Mouse (Mus musculus) retina, embryonic 14.5 days (tissue): ENCODE data around the gene Chrna9.

ENCODE experiments used
- DNase-seq: peaks from one replicate; pipeline ENCODE4 v3.0.0-alpha.2; 2015; ENCODE audit warnings: low spot score

The Chrna9 gene

GRCm38 (mm10) chr5:65934783-65935182 lies at the start of gene Chrna9:
Chrna9 (plus strand) TSS chr5:65934921.
- DNase-seq = no peak

- peak; percentile 36 for DNase-seq
These were observed 48.9 kb upstream of the Chrna9 start for GRCm38 (mm10) chr5:65885699-65886443.

- no peak for DNase-seq
These were observed 46.6 kb upstream of the Chrna9 start for GRCm38 (mm10) chr5:65888102-65888501.

- DNase-seq = no peak
These were observed 45.7 kb upstream of the Chrna9 start for GRCm38 (mm10) chr5:65888998-65889397.

- DNase-seq = peak; percentile 52
These were observed 43.4 kb upstream of the Chrna9 start for GRCm38 (mm10) chr5:65891251-65891826.

DNA sequence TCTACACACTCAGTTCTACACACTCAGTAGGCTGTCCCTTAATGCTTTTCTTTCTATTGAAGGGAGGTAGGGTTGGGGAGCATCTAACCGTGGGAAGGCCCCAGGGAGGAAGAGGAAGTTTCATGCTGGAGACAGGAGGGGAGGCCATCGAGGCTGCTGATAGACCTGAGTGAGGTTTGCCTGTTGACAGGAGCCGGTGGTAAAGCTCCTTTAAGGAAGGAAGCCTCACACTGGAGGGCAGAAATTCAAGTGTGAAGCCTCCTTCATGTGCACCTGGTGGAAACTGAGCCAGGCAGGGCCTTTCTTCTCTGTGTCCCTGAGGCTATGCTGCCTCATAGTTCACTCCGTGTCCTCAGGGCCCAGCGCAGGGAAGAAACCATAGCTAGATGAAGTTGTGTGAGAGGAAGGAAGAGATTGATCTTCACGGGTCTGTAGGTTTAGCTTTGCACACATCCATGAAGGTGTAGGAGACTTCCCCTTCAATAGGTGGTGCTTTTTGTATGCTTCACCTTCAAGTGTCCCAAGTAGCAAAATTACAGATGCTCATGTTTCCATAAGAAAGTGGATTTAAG lies 39.5 kb upstream of the Chrna9 start:
- no peak for DNase-seq

DNA sequence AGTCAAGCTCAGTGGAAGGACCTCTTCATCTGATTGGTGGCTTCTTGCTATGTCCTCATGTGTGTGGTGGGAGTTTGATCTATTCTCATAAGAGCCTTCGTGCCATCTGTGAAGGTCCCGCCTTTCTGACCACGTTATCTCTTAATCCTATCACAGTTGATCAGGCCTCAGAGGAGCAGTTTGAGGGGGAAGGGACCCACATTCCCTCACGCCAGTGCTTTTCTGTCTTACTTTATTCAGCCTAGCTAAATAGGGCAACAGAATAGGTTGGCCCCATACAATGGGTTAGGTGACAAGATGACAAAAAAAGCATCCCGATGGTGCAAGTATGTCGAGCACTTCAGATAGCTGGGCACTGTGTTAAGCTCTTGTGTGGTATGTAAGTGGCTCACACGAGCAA lies 39.0 kb upstream of the Chrna9 start:
- DNase-seq = no peak

GRCm38 (mm10) chr5:65897731-65898130 lies 37.0 kb upstream of the Chrna9 start:
- DNase-seq = no peak

- DNase-seq = no peak
These were observed 36.0 kb upstream of the Chrna9 start for GRCm38 (mm10) chr5:65898683-65899082.

DNA sequence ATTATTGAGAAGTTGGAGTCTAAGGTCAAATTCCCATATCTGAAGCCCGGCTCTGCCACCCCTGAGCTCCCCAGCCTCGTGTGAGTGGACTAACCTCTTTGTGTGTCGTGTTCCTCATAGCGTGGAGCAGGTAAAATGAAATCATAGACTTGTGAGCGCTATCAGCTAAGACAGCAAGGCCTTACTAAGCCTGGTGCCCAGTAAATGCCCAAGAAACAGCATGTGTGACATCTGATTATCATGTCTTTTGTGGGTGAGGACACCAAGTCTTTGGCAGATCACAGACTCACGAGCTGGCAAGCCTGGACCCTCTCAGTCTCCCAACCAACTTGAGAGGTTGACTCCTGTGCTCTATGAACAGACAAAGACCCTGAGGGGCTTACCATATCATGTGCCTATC lies 34.6 kb upstream of the Chrna9 start:
- DNase-seq = no peak

DNA sequence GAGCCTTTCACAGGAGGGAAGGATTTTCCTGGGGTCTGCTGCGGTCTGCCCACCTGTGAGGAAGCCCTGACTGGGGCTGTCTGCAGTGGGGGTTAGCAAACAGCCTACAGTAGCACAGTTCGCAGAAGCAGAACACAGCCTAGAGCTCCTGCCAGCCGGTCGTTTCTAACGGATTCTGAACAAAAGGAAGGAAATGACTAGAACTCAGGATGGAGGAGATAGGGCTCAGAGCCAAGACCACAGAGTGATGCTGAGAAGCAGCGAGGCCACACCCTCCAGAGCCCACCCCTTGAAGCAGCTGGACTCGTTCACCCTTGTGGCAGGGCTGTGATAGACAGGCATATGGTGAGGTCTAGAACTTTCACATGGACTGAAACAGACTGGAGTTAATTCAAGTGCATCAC lies 33.9 kb upstream of the Chrna9 start:
- DNase-seq = peak; percentile 35

- DNase-seq = no peak
These were observed 32.8 kb upstream of the Chrna9 start for GRCm38 (mm10) chr5:65901868-65902418.

- DNase-seq = no peak
These were observed 31.9 kb upstream of the Chrna9 start for GRCm38 (mm10) chr5:65902811-65903210.

- DNase-seq = no peak
These were observed 30.2 kb upstream of the Chrna9 start for GRCm38 (mm10) chr5:65904476-65904875.

- no peak for DNase-seq
These were observed 26.0 kb upstream of the Chrna9 start for GRCm38 (mm10) chr5:65908751-65909150.

GRCm38 (mm10) chr5:65909321-65909720 lies 25.4 kb upstream of the Chrna9 start:
- no peak for DNase-seq

DNA sequence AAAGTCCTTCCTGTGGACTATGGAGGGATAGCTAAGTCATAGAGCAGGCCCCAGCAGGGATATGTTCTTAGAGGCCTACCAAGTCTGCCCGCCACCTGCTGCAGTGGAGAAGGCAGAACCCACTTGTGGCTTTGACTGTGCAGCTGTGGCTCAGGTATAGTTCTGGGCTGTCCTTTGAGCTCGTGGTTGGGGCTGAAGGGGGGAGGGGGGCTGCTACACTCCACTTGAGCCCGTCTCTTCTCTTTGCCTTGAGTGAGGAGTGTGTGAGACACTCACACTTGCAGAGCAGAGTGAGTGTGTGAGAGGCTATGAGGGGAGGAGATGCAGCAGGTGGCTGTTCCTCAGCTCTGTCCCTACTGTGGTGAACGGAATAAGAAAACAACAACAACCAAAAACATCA lies 24.3 kb upstream of the Chrna9 start:
- DNase-seq = no peak

- no peak for DNase-seq
These were observed 23.0 kb upstream of the Chrna9 start for GRCm38 (mm10) chr5:65911676-65912075.

DNA sequence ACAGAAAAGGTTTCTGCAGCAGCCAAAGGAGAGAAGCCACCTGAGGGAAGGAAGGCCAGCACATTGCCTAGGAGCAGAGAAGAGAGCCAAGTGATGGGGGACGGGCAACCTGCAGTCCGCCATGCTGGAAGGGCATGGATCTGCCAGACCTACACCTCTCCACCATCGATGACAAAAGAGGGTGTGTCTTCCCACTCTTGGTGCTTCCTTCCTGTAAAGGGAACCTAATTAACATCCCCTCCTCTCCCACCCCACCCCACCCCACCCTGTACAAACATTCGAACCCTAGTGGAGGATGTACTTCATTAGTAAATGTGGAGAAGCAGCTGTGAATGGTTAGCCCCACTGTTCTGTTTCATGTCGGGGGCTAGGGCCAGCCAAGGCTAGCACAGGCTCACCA lies 22.5 kb upstream of the Chrna9 start:
- no peak for DNase-seq

- DNase-seq = no peak
These were observed 21.6 kb upstream of the Chrna9 start for GRCm38 (mm10) chr5:65913126-65913525.

DNA sequence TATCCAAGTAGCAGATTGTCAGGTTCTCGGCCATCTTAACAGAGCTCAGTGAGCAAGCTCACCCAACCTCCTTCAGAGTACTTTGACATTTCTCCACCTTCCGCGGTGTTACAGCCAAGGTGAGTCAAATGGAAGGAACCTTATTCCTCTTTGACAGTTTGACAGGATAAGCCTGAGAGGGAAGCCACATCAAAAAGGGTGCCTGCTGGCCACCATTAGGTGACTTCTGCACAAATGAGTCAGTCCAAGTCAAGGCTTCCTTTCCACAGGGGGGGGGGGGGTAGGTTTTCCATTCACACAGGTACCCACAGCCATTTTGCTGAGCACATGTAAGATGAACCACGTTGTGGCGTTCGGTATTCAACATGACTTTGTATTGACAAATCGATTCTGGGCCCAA lies 20.4 kb upstream of the Chrna9 start:
- DNase-seq = no peak

GRCm38 (mm10) chr5:65916930-65917329 lies 17.8 kb upstream of the Chrna9 start:
- no peak for DNase-seq

GRCm38 (mm10) chr5:65918601-65919000 lies 16.1 kb upstream of the Chrna9 start:
- no peak for DNase-seq
